Mouse (Mus musculus): Measurements from ENCODE around the gene Olfr51.
"Not testable (repeated sequence)": the region's sequence is repeated elsewhere in the genome, so short reads cannot be mapped to it uniquely, and the experiment has no call there.

The Olfr51 gene

GRCm38 (mm10) chr11:51003296-51003695 lies at the start of gene Olfr51:
Gene Olfr51, plus strand, starts transcription at chr11:51003596.
- no peak for DNase-seq (ENCODE audit: low spot score)

DNA sequence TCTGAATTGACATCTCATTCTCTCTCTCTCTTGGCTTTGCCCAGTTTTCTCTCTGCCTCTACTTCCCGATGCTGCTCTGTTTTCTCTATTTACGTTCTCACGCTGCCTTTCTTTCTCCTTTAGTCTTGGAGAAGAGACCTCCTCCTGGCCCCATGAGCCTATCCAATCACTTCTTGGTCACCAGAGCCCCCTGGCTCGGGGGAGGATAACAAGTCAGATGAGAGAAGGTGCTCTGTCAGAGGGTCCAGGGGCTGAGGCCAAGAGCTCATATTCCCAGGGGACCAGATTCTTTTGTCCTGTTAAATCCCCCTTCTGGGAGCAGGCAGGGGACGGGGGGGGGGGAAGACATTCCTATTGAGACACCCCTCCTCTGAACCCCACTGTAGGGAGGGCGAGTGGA lies 49.7 kb upstream of the Olfr51 start, which contains the start of gene Prop1:
Gene Prop1 (minus strand): TSS at position 101 of the 400 bp plus-strand sequence.
- DNase-seq (ENCODE audit: low spot score), result no peak

- no peak for DNase-seq (ENCODE audit: low spot score)
Observed at GRCm38 (mm10) chr11:50964886-50965285, 38.5 kb upstream of the Olfr51 start.

DNA sequence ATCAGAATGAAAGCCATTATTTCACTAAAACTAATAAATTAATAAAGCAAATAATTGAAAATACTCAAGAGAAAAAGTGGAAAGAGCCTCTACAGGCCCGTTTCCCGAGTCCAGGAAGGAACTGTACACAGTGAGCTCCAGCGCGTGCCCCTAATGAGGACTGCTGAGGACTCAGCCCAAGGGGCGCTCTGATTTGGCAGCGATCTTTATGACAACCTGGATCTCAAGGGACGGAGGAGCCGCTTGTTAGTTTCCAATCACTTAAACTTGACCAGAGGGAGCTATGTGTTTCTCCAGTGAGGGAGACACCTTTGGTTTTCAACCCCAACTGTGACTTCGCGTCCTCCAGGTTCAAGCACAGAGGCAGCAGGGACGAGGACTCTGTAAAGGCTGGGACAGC lies 37.2 kb upstream of the Olfr51 start, which contains the start of gene Olfr1378:
Gene Olfr1378 (plus strand): TSS at position 301 of the 400 bp plus-strand sequence.
- no peak for DNase-seq (ENCODE audit: low spot score)

DNA sequence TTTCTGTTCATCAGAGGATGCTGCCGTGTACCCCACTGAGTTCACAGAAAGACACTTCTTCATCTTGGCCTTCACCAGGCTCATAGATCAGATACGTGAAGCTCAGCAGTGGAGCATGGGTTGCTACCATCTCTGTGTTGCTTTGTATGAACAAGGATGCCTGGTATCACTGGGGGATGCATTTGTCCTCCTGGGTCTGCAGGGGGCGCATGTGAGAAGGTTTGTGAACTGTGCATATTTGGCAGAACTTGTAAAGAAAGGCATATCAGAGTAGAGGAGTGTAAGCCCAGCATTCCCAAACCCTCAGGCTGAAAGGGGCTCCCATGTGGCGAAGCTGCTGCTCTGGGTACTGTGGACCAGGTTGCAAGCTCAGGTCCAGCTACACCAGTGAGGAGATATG lies 26.2 kb upstream of the Olfr51 start:
- no peak for DNase-seq (ENCODE audit: low spot score)

- no peak for DNase-seq (ENCODE audit: low spot score)
Observed at GRCm38 (mm10) chr11:50981667-50982066, 21.7 kb upstream of the Olfr51 start, which contains the start of gene Olfr1377. Gene Olfr1377, plus strand, starts transcription at chr11:50981967.

DNA sequence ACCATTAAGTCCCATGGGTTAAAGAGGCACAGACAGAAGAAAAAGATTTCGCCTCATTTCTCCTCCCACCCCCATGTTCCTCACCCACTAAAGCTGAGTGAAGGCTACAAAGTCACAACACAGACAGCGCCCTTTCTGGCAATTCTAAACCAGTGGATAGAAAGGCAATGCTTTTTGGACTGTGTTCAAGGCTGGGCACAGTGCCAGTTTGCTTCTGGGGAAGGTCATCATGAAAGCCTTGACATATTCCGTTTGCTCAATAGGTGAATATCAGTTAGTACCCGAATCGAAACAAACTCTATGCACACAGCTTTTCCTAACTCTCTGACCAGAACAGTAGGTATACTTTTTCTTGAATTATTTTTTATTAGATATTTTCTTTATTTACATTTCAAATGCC lies 8.4 kb downstream of the Olfr51 start:
- no peak for DNase-seq (ENCODE audit: low spot score)

DNA sequence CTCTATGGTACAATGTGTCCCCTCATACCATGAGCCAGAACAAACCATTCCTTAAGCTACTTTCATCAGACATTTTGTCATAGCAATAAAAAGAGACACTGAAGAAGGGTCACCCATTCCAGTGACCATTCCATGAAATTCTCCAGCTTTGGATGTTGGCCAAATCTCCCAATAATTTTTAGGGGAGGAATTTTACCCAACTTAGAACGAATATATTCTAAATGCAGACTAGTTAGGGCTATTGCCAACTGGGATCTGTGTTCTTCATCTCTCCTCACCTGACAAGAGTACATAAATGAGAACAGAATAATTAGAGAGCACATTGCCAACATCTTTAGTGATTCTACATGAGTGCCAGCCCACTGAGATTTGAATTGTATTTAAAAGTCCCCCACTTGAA lies 10.5 kb downstream of the Olfr51 start, which contains the start of gene Olfr54:
Gene Olfr54 (plus strand): TSS at position 301 of the 400 bp plus-strand sequence.
- DNase-seq (ENCODE audit: low spot score), result no peak

DNA sequence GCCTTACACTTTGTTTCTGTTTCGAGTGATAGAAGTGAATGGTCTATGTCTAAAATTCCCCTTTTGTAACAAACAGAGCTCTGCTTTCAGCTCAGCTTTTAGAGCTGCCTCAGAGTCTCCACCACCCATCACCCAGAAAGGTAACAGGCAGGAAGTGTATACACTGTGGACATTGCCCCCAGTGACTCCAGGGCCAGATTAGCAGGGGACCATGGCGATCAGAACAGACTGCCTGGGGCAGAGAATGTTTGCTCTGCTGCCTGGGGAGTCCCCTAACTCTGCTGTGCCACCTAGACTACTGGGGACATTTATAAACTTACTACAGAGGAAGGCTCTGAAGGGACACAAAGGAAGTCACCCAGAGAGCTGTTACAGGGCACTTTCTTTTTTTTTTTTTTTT lies 12.9 kb downstream of the Olfr51 start:
- no peak for DNase-seq (ENCODE audit: low spot score)

DNA sequence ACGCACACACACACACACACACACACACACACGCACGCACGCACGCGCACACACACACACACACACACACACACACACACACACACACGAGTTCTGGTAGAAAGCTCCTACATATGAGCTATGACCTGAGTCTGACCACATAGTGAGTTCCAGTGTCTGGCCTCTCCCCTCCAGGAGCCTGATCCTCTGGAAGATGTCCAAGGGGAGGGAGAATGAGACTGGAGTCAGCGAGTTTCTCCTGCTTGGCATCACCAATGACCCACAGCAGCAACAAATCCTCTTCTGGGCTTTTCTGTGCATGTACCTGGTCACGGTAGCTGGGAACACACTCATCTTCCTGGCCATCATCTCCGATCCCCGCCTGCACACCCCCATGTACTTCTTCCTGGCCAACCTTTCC lies 23.4 kb downstream of the Olfr51 start:
- not testable (repeated sequence) for DNase-seq (ENCODE audit: low spot score)

- not testable (repeated sequence) for DNase-seq (ENCODE audit: low spot score)
Observed at GRCm38 (mm10) chr11:51029381-51029780, 26.0 kb downstream of the Olfr51 start.

DNA sequence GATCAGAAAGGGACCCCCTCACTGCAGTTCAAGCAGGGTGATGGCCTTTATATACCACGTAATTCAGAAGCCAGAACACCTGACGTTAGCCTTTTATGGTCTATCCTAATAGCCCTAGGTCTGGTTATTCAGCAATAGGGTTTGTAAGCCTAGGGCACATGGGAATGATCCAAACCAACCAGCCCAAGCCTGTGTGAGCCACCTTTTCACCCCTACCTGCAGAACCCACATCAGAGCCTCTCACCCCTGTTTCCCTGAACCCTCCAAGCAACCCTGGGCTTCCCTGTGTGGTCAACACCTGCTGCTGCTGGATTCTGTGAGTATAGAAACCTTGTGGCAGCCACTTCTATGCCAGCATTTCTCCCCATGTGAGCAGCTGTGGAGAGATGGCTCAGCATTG lies 26.8 kb downstream of the Olfr51 start:
- DNase-seq (ENCODE audit: low spot score), result no peak

GRCm38 (mm10) chr11:51032851-51033250 lies 29.5 kb downstream of the Olfr51 start:
- no peak for DNase-seq (ENCODE audit: low spot score)

GRCm38 (mm10) chr11:51034141-51034540 lies 30.7 kb downstream of the Olfr51 start:
- DNase-seq (ENCODE audit: low spot score), result not testable (repeated sequence)

GRCm38 (mm10) chr11:51035951-51036350 lies 32.6 kb downstream of the Olfr51 start:
- DNase-seq (ENCODE audit: low spot score), result no peak

GRCm38 (mm10) chr11:51044776-51045175 lies 41.4 kb downstream of the Olfr51 start:
- DNase-seq (ENCODE audit: low spot score), result not testable (repeated sequence)

GRCm38 (mm10) chr11:51047809-51048208 lies 44.4 kb downstream of the Olfr51 start, which contains the start of gene Olfr1375:
Gene Olfr1375, plus strand, starts transcription at chr11:51048109.
- DNase-seq (ENCODE audit: low spot score), result not testable (repeated sequence)

- no peak for DNase-seq (ENCODE audit: low spot score)
Observed at GRCm38 (mm10) chr11:51051678-51052077, 48.3 kb downstream of the Olfr51 start.

DNA sequence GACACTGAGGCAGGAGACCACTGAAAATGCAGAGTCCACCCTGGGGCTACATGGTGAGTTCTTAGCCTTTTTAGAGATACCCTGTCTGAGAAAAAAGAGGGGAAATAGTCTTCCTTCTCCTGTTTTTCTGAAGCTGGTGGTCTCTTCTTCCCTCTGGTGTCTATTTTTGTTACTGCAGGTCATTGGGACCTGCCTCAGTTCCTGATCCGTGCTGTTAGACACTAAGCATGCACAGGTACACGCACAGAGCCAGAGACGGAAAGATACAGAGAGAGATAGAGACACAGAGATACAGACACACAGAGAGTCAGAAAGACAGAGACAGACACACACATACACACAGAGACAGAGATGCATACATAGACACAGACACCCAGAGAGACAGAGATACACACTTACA lies 49.8 kb downstream of the Olfr51 start:
- no peak for DNase-seq (ENCODE audit: low spot score)

DNA sequence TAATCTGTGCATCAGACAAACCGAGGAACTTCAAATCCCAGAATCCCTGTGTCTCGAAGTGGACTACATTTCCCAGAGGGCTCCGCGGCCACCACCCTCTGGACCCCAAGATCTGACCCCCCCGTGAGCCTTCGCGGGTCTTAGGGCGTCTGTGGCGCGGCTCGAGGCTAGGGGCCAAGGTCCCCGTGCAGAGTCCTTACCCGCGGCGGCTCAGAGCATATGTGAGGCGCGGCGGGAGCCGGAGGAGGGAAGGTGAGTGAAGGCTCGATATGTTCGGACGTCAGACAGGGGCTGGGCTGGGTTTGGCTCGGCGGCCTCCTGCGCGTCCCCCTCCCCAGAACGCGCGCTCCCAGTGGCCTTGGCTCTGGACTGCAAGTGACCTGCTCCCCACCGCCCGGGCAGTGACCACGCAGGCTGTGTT lies 55.8 kb downstream of the Olfr51 start, which contains the start of gene Zfp354a:
Gene Zfp354a (plus strand): TSS at position 107 of the 421 bp plus-strand sequence.
- peak; percentile 70 for DNase-seq (ENCODE audit: low spot score)

All from left cerebral cortex, adult 11 months (tissue).